Mouse (Mus musculus) liver, embryonic 14.5 days (tissue): ENCODE data around the gene Gm5134. TPM values are rescaled to one million over a fixed set of nuclear protein-coding genes. Genes with fewer than 3 reads are reported as not detected.

Source experiments
- ATAC-seq: fragments of 200-750 bp; cut with Nextera tagmentation; 2 replicates; pipeline ENCODE4 v1.8.0; 2017; ENCODE audit warnings: moderate number of reproducible peaks, mild to moderate bottlenecking, moderate library complexity; ENCODE audit not compliant: insufficient read depth
- DNase-seq, 3 experiments: peaks; one replicate each; pipeline ENCODE4 v3.0.0-alpha.2; 2012 to 2013; ENCODE audit warnings: low read depth in 3 of 3, low spot score in 3 of 3
- H3K27ac ChIP-seq: fragments of 300-500 bp; sonication (generic); 2 replicates; pipeline ENCODE4 v1.5.1; 2014; ENCODE audit warnings: moderate library complexity, mild to moderate bottlenecking, control low read depth, inconsistent platforms
- H3K27me3 ChIP-seq: fragments of 300-500 bp; sonication (generic); 2 replicates; pipeline ENCODE4 v1.6.1; 2014; ENCODE audit warnings: mild to moderate bottlenecking, low read length, moderate library complexity; ENCODE audit not compliant: control insufficient read depth, insufficient read depth
- H3K36me3 ChIP-seq: fragments of 300-500 bp; sonication (generic); replicated peaks from 2 replicates; pipeline ENCODE4 v1.6.1; 2014; ENCODE audit warnings: low read depth; ENCODE audit not compliant: control insufficient read depth, insufficient read depth
- H3K4me1 ChIP-seq, 2 experiments: fragments of 200-500 bp in 1 of 2; fragments of 300-500 bp in 1 of 2; sonication (generic) in 1 of 2; replicated peaks; 2 replicates each; pipeline ENCODE4 v1.6.1; 2012 to 2014; ENCODE audit warnings: antibody characterized with exemption in 1 of 2, inconsistent platforms in 1 of 2, low read length in 1 of 2; ENCODE audit not compliant: control insufficient read depth in 2 of 2, insufficient read depth in 2 of 2
- H3K4me2 ChIP-seq: fragments of 300-500 bp; sonication (generic); 2 replicates; pipeline ENCODE4 v1.6.1; 2014; ENCODE audit warnings: low read depth, mild to moderate bottlenecking, control low read depth, moderate library complexity
- H3K4me3 ChIP-seq, 2 experiments: fragments of 200-500 bp in 1 of 2; fragments of 300-500 bp in 1 of 2; sonication (generic) in 1 of 2; 2 replicates each; pipeline ENCODE4 v1.5.1; 2012 to 2014; ENCODE audit warnings: low read depth in 2 of 2, low read length in 2 of 2, mild to moderate bottlenecking in 2 of 2, control low read depth in 1 of 2, inconsistent platforms in 1 of 2, moderate library complexity in 1 of 2; ENCODE audit not compliant: insufficient read depth in 1 of 2
- H3K9ac ChIP-seq: fragments of 300-500 bp; sonication (generic); replicated peaks from 2 replicates; pipeline ENCODE4 v1.6.1; 2014; ENCODE audit warnings: mild to moderate bottlenecking, control low read depth, moderate library complexity
- H3K9me3 ChIP-seq: fragments of 300-500 bp; sonication (generic); 2 replicates; pipeline ENCODE4 v1.6.1; 2016; ENCODE audit warnings: low read length, mixed read lengths; ENCODE audit not compliant: control insufficient read depth
- CTCF ChIP-seq: IDR thresholded peaks from 2 replicates; pipeline ENCODE4 v1.5.1; 2016; ENCODE audit warnings: antibody characterized with exemption, low read depth, control low read depth
- EP300 ChIP-seq: IDR thresholded peaks from 2 replicates; pipeline ENCODE4 v1.6.1; 2016; ENCODE audit warnings: antibody characterized with exemption, low read depth
- WGBS: fragments of 180-500 bp; shearing (Covaris S2); extraction: QIAGEN DNeasy Blood & Tissue Kit; methylation state at CpG from one replicate; pipeline ENCODE4 v1.1.7; 2014; ENCODE audit not compliant: insufficient replicate concordance; 5-methylcytosine and 5-hydroxymethylcytosine counted together
- polyA plus RNA-seq, 2 experiments: library from polyadenylated mRNA; depleted of rRNA in 1 of 2; stranded (reverse) in 1 of 2; unstranded in 1 of 2; fragments of >200 nt; fragmentation: Nextera tagmentation in 1 of 2; extraction: Ambion mirVana in 1 of 2; gene quantifications; 2 replicates each; pipeline versions ENCODE4 v1.2.1 to v1.2.3; 2012 to 2014

Gm5134 gene
- polyA plus RNA-seq, 2 experiments, result 0.08 TPM; not detected in 1

- Histone ChIP-seq H3K27me3 (peaks cover 26% of the 10 kb centered on the region), H3K4me1 (peaks cover 0 to 7% of the 10 kb centered on the region in 2 experiments; a peak in 1 of 4 replicates), H3K9me3 (no peaks in the 10 kb centered on the region), H3K36me3 (no peaks in the 10 kb centered on the region), H3K4me3 (peak overlapping the region; percentile 38 to 44), H3K4me2 (peak overlapping the region; percentile 58), H3K27ac (no peak overlapping the region), H3K9ac (no peak overlapping the region)
- no peak for TF ChIP-seq EP300
- TF ChIP-seq CTCF, result no peak
- ATAC-seq, result peak; percentile 12; the same call in 1 of the 2 replicates
- 8% methylated on average over 23 of the region's 23 CpGs for WGBS
- DNase-seq, result no peak
Measured at GRCm38 (mm10) chr10:75950791-75951210, 3.5 kb upstream of the Gm5134 start.

DNA sequence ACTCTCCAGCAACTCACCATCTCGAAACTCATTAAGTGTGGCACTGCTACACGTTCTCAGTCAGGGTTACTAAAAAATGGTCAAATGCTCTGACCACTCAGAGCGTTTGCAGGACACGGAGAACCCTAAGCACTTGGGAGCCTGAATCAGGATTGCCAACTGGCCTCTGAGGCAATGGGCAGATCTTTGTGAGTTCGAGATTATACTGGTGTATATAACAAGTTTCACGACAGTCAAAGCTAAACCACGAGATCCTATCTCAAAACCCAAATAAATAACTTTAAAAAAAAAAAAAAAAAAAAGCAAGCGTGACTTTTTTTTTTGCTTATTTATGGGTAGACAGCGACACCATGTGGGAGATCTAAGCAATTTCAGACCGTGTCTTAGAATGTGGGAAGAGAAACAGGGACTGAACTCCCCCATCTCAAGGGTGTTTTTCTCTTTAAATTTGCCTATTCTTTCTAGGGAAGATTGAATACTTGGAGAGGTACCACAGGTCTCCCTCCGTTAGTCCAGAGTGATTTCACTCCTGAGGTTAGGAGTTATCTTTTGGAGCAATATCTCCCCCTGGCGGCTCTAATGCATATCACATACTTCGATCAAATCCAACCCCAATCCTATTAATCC is 2.8 kb upstream of the Gm5134 start:
- Histone ChIP-seq H3K4me1 (peaks cover 0 to 7% of the 10 kb centered on the region in 2 experiments; a peak in 1 of 4 replicates), H3K4me2 (peak overlapping the region; percentile 58), H3K9ac (no peak overlapping the region), H3K27me3 (peaks cover 26% of the 10 kb centered on the region), H3K36me3 (no peaks in the 10 kb centered on the region), H3K9me3 (no peaks in the 10 kb centered on the region), H3K4me3 (peak overlapping the region; percentile 33 to 38; a peak in 3 of 4 replicates), H3K27ac (no peak overlapping the region)
- DNase-seq (peak in 1 of 3 experiments; percentile 42), ATAC-seq (0 out of 2 replicates have a peak, but pooled peaks have one; percentile 21)
- 2% methylated on average over 13 of the region's 13 CpGs for WGBS
- no peak for TF ChIP-seq EP300
- peak; percentile 73 for TF ChIP-seq CTCF

GRCm38 (mm10) chr10:75973846-75974245 is 19.5 kb downstream of the Gm5134 start:
- Histone ChIP-seq H3K27ac (no peak overlapping the region), H3K4me1 (no peaks in the 10 kb centered on the region), H3K4me2 (no peak overlapping the region), H3K9me3 (no peaks in the 10 kb centered on the region), H3K4me3 (no peak overlapping the region), H3K27me3 (no peaks in the 10 kb centered on the region), H3K9ac (no peak overlapping the region), H3K36me3 (no peaks in the 10 kb centered on the region)
- no peak for DNase-seq
- 73% methylated on average over 10 of the region's 10 CpGs for WGBS
- no peak for ATAC-seq
- no peak for TF ChIP-seq CTCF
- no peak for TF ChIP-seq EP300

- DNase-seq (no peak), ATAC-seq (no peak)
- H3K27ac ChIP-seq, result no peak overlapping the region
- WGBS, result 55% methylated on average over 5 of the region's 5 CpGs
- TF ChIP-seq CTCF (peak; percentile 81), EP300 (no peak)
- H3K36me3 ChIP-seq, result no peaks in the 10 kb centered on the region
- H3K9ac ChIP-seq, result no peak overlapping the region
- H3K9me3 ChIP-seq, result no peaks in the 10 kb centered on the region
- no peak overlapping the region for H3K4me2 ChIP-seq
- H3K4me3 ChIP-seq, result no peak overlapping the region
- H3K27me3 ChIP-seq, result no peaks in the 10 kb centered on the region
- H3K4me1 ChIP-seq, result no peaks in the 10 kb centered on the region
Measured at GRCm38 (mm10) chr10:75975216-75975615, 20.9 kb downstream of the Gm5134 start.

GRCm38 (mm10) chr10:75978119-75978834 is 24.0 kb downstream of the Gm5134 start:
- Histone ChIP-seq H3K27me3 (no peaks in the 10 kb centered on the region), H3K4me2 (no peak overlapping the region), H3K9me3 (no peaks in the 10 kb centered on the region), H3K4me1 (0 out of 4 replicates have a peak, but pooled peaks cover 0 to 1% of the 10 kb centered on the region in 2 experiments), H3K36me3 (no peaks in the 10 kb centered on the region), H3K9ac (no peak overlapping the region), H3K4me3 (no peak overlapping the region), H3K27ac (no peak overlapping the region)
- no peak for DNase-seq
- 32% methylated on average over 10 of the region's 10 CpGs for WGBS
- no peak for TF ChIP-seq EP300
- no peak for TF ChIP-seq CTCF
- ATAC-seq, result no peak
